Mouse (Mus musculus) forebrain, embryonic 13.5 days (tissue): ENCODE results near the gene Zfp423. TPM values are rescaled to one million over a fixed set of nuclear protein-coding genes. Genes with fewer than 3 reads are reported as not detected.

Source experiments
- ATAC-seq: fragments of 200-750 bp; cut with Nextera tagmentation; 2 replicates; pipeline ENCODE4 v1.8.0; 2017
- H3K27ac ChIP-seq: fragments of 300-500 bp; sonication (generic); 2 replicates; pipeline ENCODE4 v1.5.1; 2015; ENCODE audit warnings: inconsistent platforms, mild to moderate bottlenecking, moderate library complexity
- H3K27me3 ChIP-seq: fragments of 300-500 bp; sonication (generic); 2 replicates; pipeline ENCODE4 v1.6.1; 2015; ENCODE audit warnings: mild to moderate bottlenecking, inconsistent platforms
- H3K36me3 ChIP-seq: fragments of 300-500 bp; sonication (generic); 2 replicates; pipeline ENCODE4 v1.6.1; 2015; ENCODE audit warnings: mild to moderate bottlenecking, inconsistent platforms; ENCODE audit not compliant: poor library complexity, severe bottlenecking
- H3K4me1 ChIP-seq: fragments of 300-500 bp; sonication (generic); 2 replicates; pipeline ENCODE4 v1.6.1; 2015; ENCODE audit warnings: inconsistent platforms
- H3K4me2 ChIP-seq: fragments of 300-500 bp; sonication (generic); 2 replicates; pipeline ENCODE4 v1.6.1; 2015; ENCODE audit warnings: inconsistent platforms, mild to moderate bottlenecking, moderate library complexity
- H3K4me3 ChIP-seq: fragments of 300-500 bp; sonication (generic); 2 replicates; pipeline ENCODE4 v1.5.1; 2015; ENCODE audit warnings: mild to moderate bottlenecking, inconsistent platforms
- H3K9ac ChIP-seq: fragments of 300-500 bp; sonication (generic); 2 replicates; pipeline ENCODE4 v1.6.1; 2015; ENCODE audit warnings: mild to moderate bottlenecking, inconsistent platforms
- H3K9me3 ChIP-seq: fragments of 300-500 bp; sonication (generic); replicated peaks from 2 replicates; pipeline ENCODE4 v1.6.1; 2016; ENCODE audit warnings: inconsistent platforms
- WGBS: fragments of 180-500 bp; shearing (Covaris S2); methylation state at CpG from one replicate; pipeline ENCODE4 v1.1.7; 2015; 5-methylcytosine and 5-hydroxymethylcytosine counted together
- polyA plus RNA-seq: library from polyadenylated mRNA; unstranded; fragments of >200 nt; fragmentation: Nextera tagmentation; extraction: Ambion mirVana; gene quantifications from 2 replicates; pipeline ENCODE4 v1.2.1, GENCODE M21; 2015

Gene Zfp423
- polyA plus RNA-seq, 1 experiment from 2014 or later, result 23.2 TPM

DNA sequence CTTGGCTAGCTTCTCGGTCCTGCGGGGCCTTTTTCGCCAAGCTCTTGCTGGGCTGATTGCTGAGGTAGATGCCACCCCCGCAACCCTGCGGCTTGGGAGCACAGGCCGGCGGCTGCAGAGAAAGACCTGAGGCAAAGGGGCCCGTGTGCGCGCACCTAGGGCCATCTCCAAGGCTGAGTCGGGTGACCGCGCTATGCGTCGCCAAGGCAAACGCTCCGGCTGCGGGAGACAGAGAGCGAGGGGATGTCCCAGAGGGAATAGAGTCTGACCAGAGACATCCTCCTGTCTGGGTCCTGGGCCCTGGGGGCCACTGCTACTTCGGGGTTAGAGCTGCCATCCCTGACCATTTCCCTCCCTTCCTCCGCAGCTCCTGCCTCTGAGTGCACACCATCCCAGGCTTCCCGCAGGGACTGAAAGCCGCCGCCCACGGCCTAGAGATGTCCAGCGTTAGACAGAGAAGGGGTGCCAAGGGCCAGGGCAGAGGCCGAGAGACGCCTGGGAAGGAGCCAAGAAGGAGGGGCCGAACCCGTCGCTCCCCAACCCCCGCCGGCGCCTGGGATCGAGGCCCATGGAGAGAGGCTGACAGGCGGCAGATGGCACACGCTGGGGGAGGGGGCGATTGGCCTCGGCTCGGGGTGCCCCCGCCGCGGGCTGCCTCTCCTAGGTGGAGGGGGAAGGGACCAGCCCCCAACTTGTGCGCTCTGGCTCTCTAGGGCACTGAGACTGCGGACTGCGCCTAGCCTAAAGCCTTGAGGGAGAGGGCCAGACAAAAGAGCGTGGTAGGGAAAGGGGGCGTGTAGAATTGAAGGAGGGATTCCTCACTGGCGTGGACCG lies 2.5 kb upstream of the Zfp423 start:
- Histone ChIP-seq H3K36me3 (no peaks in the 10 kb centered on the region), H3K27ac (0 out of 2 replicates have a peak overlapping the region, but pooled peaks have one; percentile 19), H3K4me3 (peak overlapping the region; percentile 83), H3K9me3 (no peaks in the 10 kb centered on the region), H3K27me3 (peaks cover 27% of the 10 kb centered on the region), H3K4me2 (peak overlapping the region; percentile 92), H3K9ac (peak overlapping the region; percentile 52), H3K4me1 (peaks cover 39% of the 10 kb centered on the region)
- peak; percentile 10 for ATAC-seq
- WGBS, result 1% methylated on average over 48 of the region's 50 CpGs

DNA sequence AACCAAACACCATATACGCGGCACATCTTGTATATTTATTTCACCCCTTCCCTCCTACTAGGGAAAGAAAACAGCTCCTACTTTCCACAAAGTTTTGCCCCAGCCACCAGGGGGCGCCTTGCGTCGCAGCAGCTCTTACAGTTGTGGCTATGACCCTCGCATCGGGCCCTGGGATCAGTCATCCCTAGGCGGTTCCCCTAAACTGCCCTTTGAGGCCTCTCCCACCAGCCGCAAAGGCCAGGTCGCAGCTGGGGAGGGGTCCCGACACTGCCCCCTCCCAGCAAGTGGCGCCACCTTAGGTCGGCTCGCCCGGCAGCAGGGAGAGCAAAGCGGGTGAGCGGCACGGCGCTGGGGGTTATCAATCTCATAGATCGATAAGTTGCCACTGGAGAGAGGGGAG lies 1.7 kb upstream of the Zfp423 start:
- H3K4me2 ChIP-seq, result peak overlapping the region; percentile 92
- peaks cover 27% of the 10 kb centered on the region for H3K27me3 ChIP-seq
- ATAC-seq, result no peak
- no peaks in the 10 kb centered on the region for H3K36me3 ChIP-seq
- H3K4me3 ChIP-seq, result peak overlapping the region; percentile 83
- H3K27ac ChIP-seq, result no peak overlapping the region
- no peaks in the 10 kb centered on the region for H3K9me3 ChIP-seq
- H3K4me1 ChIP-seq, result peaks cover 47% of the 10 kb centered on the region
- peak overlapping the region; percentile 52; the same call in 1 of the 2 replicates for H3K9ac ChIP-seq
- WGBS, result 2% methylated on average over 20 of the region's 20 CpGs

DNA sequence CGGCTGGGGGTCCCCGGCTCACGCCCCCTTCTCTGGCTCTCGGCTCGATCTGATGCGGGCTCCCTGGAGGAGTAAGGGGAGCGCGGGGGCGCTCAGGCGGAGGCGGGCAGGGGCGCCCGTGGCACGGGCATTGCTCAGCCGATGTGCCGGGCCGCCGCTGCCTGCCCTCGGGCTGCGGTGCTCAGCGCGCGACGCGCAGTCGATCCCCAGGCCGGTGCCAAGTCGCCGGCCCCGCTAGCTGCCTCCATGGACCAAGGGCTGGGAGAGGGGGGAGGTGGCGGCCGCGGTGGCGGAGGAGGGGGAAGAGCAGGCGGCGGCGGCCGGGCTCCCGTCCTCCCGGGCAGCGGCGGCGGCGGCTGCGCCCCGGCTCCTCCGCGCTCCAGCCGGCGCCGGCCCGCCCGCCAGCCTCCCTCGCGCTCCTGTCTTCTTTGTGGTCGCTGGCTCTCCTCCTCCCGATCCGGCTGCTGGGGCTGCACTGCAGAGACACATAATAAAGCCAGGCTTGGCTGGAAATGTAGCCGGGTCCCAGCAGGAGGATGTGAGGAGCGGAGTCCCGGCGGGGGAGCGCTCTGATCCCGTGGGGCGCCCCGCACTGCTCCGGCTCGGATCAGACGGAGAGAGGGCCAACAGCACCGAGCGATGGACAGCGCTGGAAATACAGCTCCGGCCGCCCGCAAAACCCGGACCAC lies 810 bp upstream of the Zfp423 start:
- no peaks in the 10 kb centered on the region for H3K36me3 ChIP-seq
- peak overlapping the region; percentile 91 for H3K9ac ChIP-seq
- WGBS, result under 1% methylated on average over 34 of the region's 76 CpGs
- ATAC-seq, result peak; percentile 72
- no peaks in the 10 kb centered on the region for H3K9me3 ChIP-seq
- H3K27me3 ChIP-seq, result peaks cover 24% of the 10 kb centered on the region
- peak overlapping the region; percentile 83 for H3K4me3 ChIP-seq
- peak overlapping the region; percentile 98 for H3K27ac ChIP-seq
- H3K4me1 ChIP-seq, result peaks cover 56% of the 10 kb centered on the region
- peak overlapping the region; percentile 92 for H3K4me2 ChIP-seq

DNA sequence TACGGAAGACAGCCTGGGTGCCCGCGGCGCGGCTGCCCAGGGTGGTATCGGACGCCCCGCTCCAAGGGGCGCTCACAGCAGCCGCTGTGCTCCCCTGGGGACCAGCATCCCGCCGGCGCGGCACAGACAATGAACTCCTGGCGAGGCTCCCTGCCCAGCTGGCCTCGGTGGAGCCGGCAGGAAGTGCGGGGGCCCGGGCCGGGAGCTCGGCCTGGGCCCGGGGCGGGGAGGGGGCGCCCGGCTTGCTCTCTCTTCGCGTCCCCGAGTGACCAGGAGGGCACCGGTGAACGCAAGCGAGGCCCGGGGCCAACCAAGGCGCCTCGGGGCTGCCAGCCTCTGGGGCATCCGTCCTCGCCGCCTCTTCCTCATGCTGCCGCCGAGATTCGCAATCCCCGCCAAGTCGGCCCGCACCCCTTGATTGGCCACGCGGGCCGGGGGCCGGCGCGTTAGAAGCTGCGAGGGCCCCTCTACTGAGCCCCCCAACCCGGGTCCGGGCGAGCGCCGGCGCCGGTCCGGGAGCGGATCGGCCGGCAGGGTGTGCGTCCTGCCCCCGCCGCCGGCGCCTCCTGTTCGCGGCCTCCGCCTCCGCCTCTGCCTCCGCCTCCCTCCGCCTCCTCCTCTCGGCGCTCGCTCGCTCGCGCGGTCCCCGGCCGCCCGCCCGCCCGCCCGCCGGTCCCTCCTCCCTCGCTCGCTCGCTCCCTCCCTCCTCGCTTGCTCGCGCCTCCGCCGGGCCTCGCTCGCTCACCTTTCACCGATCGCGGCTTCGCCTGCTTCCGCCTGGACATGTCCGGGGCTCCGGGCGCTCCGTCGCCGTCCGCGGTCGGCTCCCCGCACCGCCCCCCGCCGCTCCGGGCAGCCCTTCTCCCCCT lies 710 bp downstream of the Zfp423 start:
- peak overlapping the region; percentile 92 for H3K4me2 ChIP-seq
- peak overlapping the region; percentile 83 for H3K4me3 ChIP-seq
- peak; percentile 59 for ATAC-seq
- H3K27ac ChIP-seq, result peak overlapping the region; percentile 98
- peaks cover 24% of the 10 kb centered on the region for H3K27me3 ChIP-seq
- H3K9me3 ChIP-seq, result no peaks in the 10 kb centered on the region
- no peaks in the 10 kb centered on the region for H3K36me3 ChIP-seq
- peak overlapping the region; percentile 91 for H3K9ac ChIP-seq
- H3K4me1 ChIP-seq, result peaks cover 71% of the 10 kb centered on the region
- WGBS, result under 1% methylated on average over 91 of the region's 115 CpGs

DNA sequence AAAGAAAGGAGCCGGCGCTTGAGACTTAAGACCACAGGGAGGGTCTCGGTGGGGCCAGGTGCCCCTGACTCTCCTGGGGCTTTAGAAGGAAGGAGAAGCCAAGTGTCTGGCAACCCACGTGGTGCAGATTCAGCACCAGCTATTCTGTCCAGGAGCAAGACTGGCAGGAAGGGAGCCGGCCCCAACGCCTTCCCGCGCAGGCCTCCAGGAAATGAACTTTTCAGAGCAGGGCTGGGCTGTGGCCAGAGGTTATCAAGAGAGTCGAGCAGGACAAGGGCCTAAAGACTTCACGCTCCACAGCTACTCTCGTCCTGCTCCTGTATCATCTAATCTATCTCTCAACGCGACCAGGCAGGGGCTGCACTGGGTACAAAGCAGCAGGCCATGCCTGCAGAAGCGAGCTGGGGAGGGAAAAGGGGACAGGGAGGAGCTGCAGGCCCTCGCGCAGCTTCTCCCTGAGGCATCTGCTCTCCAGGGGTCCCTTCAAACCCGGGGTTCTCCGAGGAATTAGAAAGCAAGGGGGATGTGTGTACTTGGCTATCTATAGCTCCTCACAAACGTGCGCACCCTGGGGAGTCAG lies 1.4 kb downstream of the Zfp423 start:
- Histone ChIP-seq H3K4me2 (peak overlapping the region; percentile 92), H3K4me1 (peaks cover 78% of the 10 kb centered on the region), H3K9ac (peak overlapping the region; percentile 91), H3K36me3 (no peaks in the 10 kb centered on the region), H3K27me3 (peaks cover 21% of the 10 kb centered on the region), H3K27ac (peak overlapping the region; percentile 98), H3K4me3 (peak overlapping the region; percentile 83), H3K9me3 (no peaks in the 10 kb centered on the region)
- WGBS, result 1% methylated on average over 20 of the region's 20 CpGs
- ATAC-seq, result no peak

DNA sequence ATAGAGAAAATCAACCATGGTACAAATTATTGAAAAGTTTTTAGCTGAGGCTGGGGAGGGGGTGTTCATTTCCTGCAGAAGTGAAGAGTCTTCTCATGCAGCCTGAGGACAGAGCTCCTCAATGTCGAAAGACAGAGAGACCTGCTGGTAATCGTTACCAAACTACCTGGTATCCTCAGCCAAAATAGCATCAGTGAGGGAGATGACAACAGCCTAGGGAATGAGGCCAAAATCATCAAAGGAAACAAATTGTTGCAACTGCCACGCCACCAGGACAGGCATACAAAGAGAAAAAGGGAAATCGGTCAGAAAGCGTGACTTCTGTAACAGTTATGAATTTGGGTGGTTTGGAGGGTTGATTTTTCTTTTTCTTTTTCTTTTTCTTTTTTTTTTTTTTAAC lies 3.4 kb downstream of the Zfp423 start:
- Histone ChIP-seq H3K4me3 (no peak overlapping the region), H3K27ac (no peak overlapping the region), H3K36me3 (no peaks in the 10 kb centered on the region), H3K9me3 (no peaks in the 10 kb centered on the region), H3K4me2 (peak overlapping the region; percentile 92), H3K4me1 (peaks cover 66% of the 10 kb centered on the region), H3K9ac (peak overlapping the region; percentile 26; the same call in 1 of the 2 replicates), H3K27me3 (peaks cover 3% of the 10 kb centered on the region)
- ATAC-seq, result no peak
- WGBS, result 51% methylated on average over 5 of the region's 5 CpGs

DNA sequence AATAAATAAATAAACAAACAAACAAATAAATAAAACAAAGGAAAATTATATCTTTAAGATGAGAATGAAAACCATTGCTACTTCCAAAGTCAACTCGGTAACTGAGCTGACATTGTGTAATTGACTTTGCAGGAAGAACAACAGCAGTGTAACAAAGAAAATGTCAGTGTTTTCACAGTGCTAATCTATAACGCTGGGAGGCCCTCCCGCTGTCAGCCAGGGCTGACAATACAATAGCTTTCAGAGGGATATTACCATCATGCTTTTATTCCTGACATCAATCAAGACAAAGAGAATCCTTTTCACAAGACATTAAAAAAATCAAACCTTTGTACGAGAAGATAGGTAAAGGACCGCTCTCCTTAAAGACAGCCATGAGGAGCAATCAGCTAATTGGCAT lies 5.9 kb downstream of the Zfp423 start:
- no peak for ATAC-seq
- H3K4me2 ChIP-seq, result peak overlapping the region; percentile 12; the same call in 1 of the 2 replicates
- no peaks in the 10 kb centered on the region for H3K36me3 ChIP-seq
- WGBS, result 12% methylated on average over 5 of the region's 5 CpGs
- H3K4me1 ChIP-seq, result peaks cover 69% of the 10 kb centered on the region
- no peak overlapping the region for H3K4me3 ChIP-seq
- no peak overlapping the region for H3K27ac ChIP-seq
- H3K9me3 ChIP-seq, result no peaks in the 10 kb centered on the region
- no peaks in the 10 kb centered on the region for H3K27me3 ChIP-seq
- 0 out of 2 replicates have a peak overlapping the region, but pooled peaks have one; percentile 18 for H3K9ac ChIP-seq

DNA sequence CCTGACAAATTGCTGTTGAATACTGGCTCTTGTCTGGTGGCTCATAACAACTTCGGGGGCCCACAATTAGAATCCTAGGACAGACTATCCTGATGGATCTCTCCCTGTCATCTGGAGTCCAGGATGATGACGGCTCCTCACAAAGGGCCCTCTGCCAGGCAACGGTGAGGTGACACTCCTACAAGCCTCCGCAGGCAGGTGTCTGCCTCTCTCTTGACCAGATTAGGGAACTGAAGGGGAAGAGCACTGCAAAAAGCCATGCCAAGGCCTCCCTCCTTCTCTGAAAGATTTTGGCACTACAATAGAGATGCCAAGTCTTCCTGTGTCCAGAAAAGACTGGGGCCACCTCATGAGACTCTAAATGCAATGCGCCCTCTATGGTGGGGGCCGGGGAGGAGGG lies 7.1 kb downstream of the Zfp423 start:
- ATAC-seq, result no peak
- Histone ChIP-seq H3K4me2 (no peak overlapping the region), H3K27ac (no peak overlapping the region), H3K9me3 (no peaks in the 10 kb centered on the region), H3K4me3 (no peak overlapping the region), H3K27me3 (no peaks in the 10 kb centered on the region), H3K36me3 (no peaks in the 10 kb centered on the region), H3K9ac (no peak overlapping the region), H3K4me1 (peaks cover 68% of the 10 kb centered on the region)
- WGBS, result 83% methylated on average over 6 of the region's 6 CpGs

DNA sequence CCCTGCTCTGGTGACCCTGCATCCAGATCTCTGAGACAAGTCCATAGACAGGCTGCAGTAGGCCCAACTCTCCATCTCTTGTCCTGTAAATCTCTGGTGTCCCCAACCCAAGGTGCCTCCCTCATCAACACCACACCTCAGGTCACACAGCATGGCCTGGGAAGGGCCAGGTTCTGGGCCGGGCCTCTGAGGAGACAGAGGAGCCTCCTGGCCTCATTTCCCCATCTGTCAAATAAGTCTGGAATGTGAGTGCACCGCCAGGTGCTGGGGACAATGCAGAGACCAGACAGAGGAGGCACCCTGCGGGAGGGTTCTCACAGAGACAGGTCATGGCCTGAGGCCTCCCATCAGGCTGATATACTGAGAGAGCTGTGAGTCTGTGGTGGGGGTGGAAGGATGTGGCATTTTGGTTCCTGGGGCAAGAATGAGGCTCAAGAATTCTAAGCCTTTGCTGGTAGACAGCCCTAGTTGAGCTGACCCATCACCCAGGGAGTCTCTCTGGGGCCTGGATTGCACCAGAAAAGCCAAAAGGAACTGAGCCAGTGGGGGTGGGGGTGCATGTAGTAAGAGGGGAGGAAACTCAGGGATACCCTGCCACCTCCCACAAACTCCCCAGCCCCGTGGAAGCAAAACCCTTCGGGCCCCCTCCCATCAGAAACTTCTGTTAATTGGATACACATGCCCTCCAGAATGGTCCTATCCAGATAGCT lies 15.0 kb downstream of the Zfp423 start:
- Histone ChIP-seq H3K9me3 (no peaks in the 10 kb centered on the region), H3K27me3 (no peaks in the 10 kb centered on the region), H3K4me1 (peaks cover 66% of the 10 kb centered on the region), H3K36me3 (no peaks in the 10 kb centered on the region), H3K27ac (no peak overlapping the region), H3K4me2 (peak overlapping the region; percentile 81), H3K9ac (no peak overlapping the region), H3K4me3 (no peak overlapping the region)
- 27% methylated on average over 5 of the region's 5 CpGs for WGBS
- no peak; the same call in 1 of the 2 replicates for ATAC-seq

DNA sequence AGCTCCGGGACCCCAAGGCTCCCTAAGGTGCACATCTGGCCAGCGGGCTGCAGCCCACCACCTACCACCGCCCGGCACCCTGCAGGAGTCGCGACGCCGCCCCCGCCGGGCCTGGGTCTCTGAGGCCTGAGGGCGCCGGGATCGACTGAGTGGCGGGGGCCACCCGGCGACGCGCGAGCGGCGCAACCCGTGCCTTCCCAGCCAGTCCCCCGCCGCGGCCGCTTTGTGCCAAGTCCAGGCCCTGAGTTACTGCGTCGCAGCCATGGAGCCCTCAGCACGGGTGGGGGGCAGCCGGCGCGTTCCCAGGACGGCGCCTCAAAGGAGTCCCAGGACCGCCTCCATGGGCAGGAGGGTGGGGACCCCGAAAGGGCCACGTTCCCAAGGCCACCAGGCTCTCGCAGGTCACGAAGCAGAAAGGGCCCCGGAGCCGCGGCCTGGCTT lies 15.7 kb downstream of the Zfp423 start:
- no peaks in the 10 kb centered on the region for H3K27me3 ChIP-seq
- 4% methylated on average over 42 of the region's 42 CpGs for WGBS
- H3K9me3 ChIP-seq, result no peaks in the 10 kb centered on the region
- peaks cover 67% of the 10 kb centered on the region for H3K4me1 ChIP-seq
- ATAC-seq, result peak; percentile 31; the same call in 1 of the 2 replicates
- H3K4me2 ChIP-seq, result peak overlapping the region; percentile 81
- no peak overlapping the region for H3K27ac ChIP-seq
- H3K36me3 ChIP-seq, result no peaks in the 10 kb centered on the region
- H3K4me3 ChIP-seq, result peak overlapping the region; percentile 41
- peak overlapping the region; percentile 66 for H3K9ac ChIP-seq

DNA sequence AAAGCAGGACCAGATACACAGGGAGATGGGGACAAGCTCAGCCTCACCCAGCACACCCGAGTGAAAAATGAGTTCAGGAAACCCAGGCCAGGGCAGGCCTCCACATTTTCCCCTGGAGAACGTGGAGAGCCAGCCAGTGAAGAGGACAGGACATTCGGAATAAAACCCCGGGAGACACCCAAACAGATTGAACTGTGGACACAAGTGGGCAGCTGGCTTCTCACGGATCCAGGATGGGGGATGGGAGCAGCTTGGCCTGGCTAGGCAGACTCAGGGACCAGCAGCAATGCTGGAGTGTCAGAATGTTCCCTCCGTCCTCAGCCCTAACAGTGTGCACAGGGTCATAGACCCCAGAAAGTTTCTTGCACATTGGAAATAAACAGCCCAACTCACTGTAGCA lies 18.7 kb downstream of the Zfp423 start:
- no peaks in the 10 kb centered on the region for H3K36me3 ChIP-seq
- no peaks in the 10 kb centered on the region for H3K27me3 ChIP-seq
- ATAC-seq, result no peak
- H3K4me1 ChIP-seq, result peaks cover 73% of the 10 kb centered on the region
- H3K4me3 ChIP-seq, result no peak overlapping the region
- WGBS, result 37% methylated on average over 6 of the region's 6 CpGs
- H3K27ac ChIP-seq, result no peak overlapping the region; the same call in 1 of the 2 replicates
- no peaks in the 10 kb centered on the region for H3K9me3 ChIP-seq
- no peak overlapping the region for H3K4me2 ChIP-seq
- H3K9ac ChIP-seq, result no peak overlapping the region
